Mouse (Mus musculus) embryonic facial prominence, embryonic 12.5 days (tissue): Measurements from ENCODE around the gene Gfi1. TPM values are rescaled to one million over a fixed set of nuclear protein-coding genes. Genes with fewer than 3 reads are reported as not detected.

Source experiments
- ATAC-seq: fragments of 200-750 bp; cut with Nextera tagmentation; 2 replicates; pipeline ENCODE4 v1.8.0; 2017; ENCODE audit not compliant: insufficient number of reproducible peaks, insufficient read depth, low FRiP score, low TSS enrichment
- H3K27ac ChIP-seq: fragments of 300-500 bp; sonication (generic); 2 replicates; pipeline ENCODE4 v1.5.1; 2016; ENCODE audit warnings: mild to moderate bottlenecking
- H3K27me3 ChIP-seq: fragments of 300-500 bp; sonication (generic); 2 replicates; pipeline ENCODE4 v1.6.1; 2016; ENCODE audit warnings: mild to moderate bottlenecking, moderate library complexity
- H3K36me3 ChIP-seq: fragments of 300-500 bp; sonication (generic); 2 replicates; pipeline ENCODE4 v1.6.1; 2016; ENCODE audit warnings: mild to moderate bottlenecking
- H3K4me1 ChIP-seq: fragments of 300-500 bp; sonication (generic); 2 replicates; pipeline ENCODE4 v1.6.1; 2016
- H3K4me2 ChIP-seq: fragments of 300-500 bp; sonication (generic); replicated peaks from 2 replicates; pipeline ENCODE4 v1.6.1; 2016; ENCODE audit warnings: mild to moderate bottlenecking, moderate library complexity
- H3K4me3 ChIP-seq: fragments of 300-500 bp; sonication (generic); 2 replicates; pipeline ENCODE4 v1.5.1; 2016; ENCODE audit warnings: mild to moderate bottlenecking
- H3K9ac ChIP-seq: fragments of 300-500 bp; sonication (generic); 2 replicates; pipeline ENCODE4 v1.6.1; 2016; ENCODE audit warnings: mild to moderate bottlenecking, moderate library complexity
- H3K9me3 ChIP-seq: fragments of 300-500 bp; sonication (generic); 2 replicates; pipeline ENCODE4 v1.6.1; 2016; ENCODE audit warnings: mild to moderate bottlenecking, moderate library complexity
- WGBS: fragments of 180-500 bp; shearing (Covaris S2); methylation state at CpG from one replicate; pipeline ENCODE4 v1.1.7; 2016; 5-methylcytosine and 5-hydroxymethylcytosine counted together
- polyA plus RNA-seq: library from polyadenylated mRNA; unstranded; fragments of >200 nt; fragmentation: Nextera tagmentation; extraction: Ambion mirVana; gene quantifications from 2 replicates; pipeline ENCODE4 v1.2.1, GENCODE M21; 2016

Gene Gfi1
- polyA plus RNA-seq, 1 experiment from 2014 or later, result 0.08 TPM

- WGBS, result under 1% methylated on average over 58 of the region's 58 CpGs
- Histone ChIP-seq H3K4me2 (peak overlapping the region; percentile 62), H3K9me3 (no peaks in the 10 kb centered on the region), H3K4me3 (peak overlapping the region; percentile 35), H3K4me1 (peaks cover 40% of the 10 kb centered on the region), H3K27me3 (peaks cover 94% of the 10 kb centered on the region), H3K36me3 (no peaks in the 10 kb centered on the region), H3K27ac (no peak overlapping the region), H3K9ac (peak overlapping the region; percentile 21)
- ATAC-seq, result no peak
Observed at GRCm38 (mm10) chr5:107720991-107721637, 4.7 kb downstream of the Gfi1 start.

DNA sequence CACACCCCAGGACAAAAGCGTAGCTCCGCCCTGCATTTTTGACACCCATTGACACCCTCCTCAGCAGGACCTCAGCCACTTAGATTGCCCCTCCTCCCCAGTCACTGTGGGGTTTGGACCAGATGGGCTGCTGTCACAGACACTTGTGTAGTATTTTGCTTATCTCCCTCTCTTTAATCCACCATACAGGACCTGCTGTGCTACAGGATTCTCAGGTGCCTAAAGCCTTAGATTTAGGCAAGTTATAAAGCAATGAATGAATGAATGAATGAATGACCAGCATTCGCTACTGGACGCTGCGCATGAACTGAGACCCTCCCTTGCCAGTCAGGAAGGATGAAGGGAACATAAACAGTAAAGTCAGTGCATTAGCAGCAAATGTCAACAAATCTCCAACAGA lies 5.3 kb downstream of the Gfi1 start:
- H3K4me3 ChIP-seq, result peak overlapping the region; percentile 35; the same call in 1 of the 2 replicates
- no peak overlapping the region for H3K4me2 ChIP-seq
- peaks cover 34% of the 10 kb centered on the region for H3K4me1 ChIP-seq
- WGBS, result 3% methylated on average over 5 of the region's 5 CpGs
- H3K27ac ChIP-seq, result no peak overlapping the region
- no peak for ATAC-seq
- H3K9me3 ChIP-seq, result no peaks in the 10 kb centered on the region
- H3K9ac ChIP-seq, result no peak overlapping the region
- peaks cover 88% of the 10 kb centered on the region for H3K27me3 ChIP-seq
- no peaks in the 10 kb centered on the region for H3K36me3 ChIP-seq

GRCm38 (mm10) chr5:107719786-107720185 lies 6.0 kb downstream of the Gfi1 start:
- no peak for ATAC-seq
- no peak overlapping the region for H3K9ac ChIP-seq
- H3K4me2 ChIP-seq, result no peak overlapping the region
- no peak overlapping the region for H3K27ac ChIP-seq
- no peaks in the 10 kb centered on the region for H3K36me3 ChIP-seq
- H3K9me3 ChIP-seq, result no peaks in the 10 kb centered on the region
- peaks cover 27% of the 10 kb centered on the region for H3K4me1 ChIP-seq
- H3K27me3 ChIP-seq, result peaks cover 84% of the 10 kb centered on the region
- 21% methylated on average over 1 of the region's 1 CpGs for WGBS
- H3K4me3 ChIP-seq, result no peak overlapping the region

DNA sequence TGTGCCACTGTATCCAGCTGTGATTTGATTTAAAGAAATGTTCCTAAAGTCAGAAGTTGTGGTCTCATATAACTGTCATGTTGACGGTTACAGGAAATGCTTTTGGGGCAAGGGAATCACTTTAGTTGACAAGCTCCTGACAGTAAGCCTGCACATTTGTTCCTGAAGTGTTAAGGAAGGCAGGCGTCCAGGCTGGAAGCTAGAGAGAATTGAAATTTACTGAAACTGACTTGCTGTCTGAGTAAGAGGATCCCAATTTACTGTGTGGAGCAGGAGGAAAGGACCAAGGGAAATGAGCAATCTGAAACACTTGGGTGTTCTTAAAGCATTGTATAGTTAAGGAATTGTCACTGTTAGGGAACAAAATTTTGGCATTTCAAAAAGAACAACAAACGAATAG lies 6.6 kb downstream of the Gfi1 start:
- Histone ChIP-seq H3K4me1 (peaks cover 23% of the 10 kb centered on the region), H3K9ac (no peak overlapping the region), H3K36me3 (no peaks in the 10 kb centered on the region), H3K9me3 (no peaks in the 10 kb centered on the region), H3K27ac (no peak overlapping the region), H3K4me2 (no peak overlapping the region), H3K27me3 (peaks cover 79% of the 10 kb centered on the region), H3K4me3 (no peak overlapping the region)
- ATAC-seq, result no peak
- 15% methylated on average over 3 of the region's 3 CpGs for WGBS

- WGBS, result 13% methylated on average over 11 of the region's 11 CpGs
- no peaks in the 10 kb centered on the region for H3K9me3 ChIP-seq
- H3K27me3 ChIP-seq, result peaks cover 72% of the 10 kb centered on the region
- no peak overlapping the region for H3K4me3 ChIP-seq
- no peak overlapping the region for H3K9ac ChIP-seq
- no peak for ATAC-seq
- H3K27ac ChIP-seq, result no peak overlapping the region
- peaks cover 11% of the 10 kb centered on the region for H3K4me1 ChIP-seq
- no peak overlapping the region for H3K4me2 ChIP-seq
- no peaks in the 10 kb centered on the region for H3K36me3 ChIP-seq
Observed at GRCm38 (mm10) chr5:107717871-107718361, 7.9 kb downstream of the Gfi1 start.

GRCm38 (mm10) chr5:107711689-107712088 lies 14.1 kb downstream of the Gfi1 start:
- H3K27ac ChIP-seq, result no peak overlapping the region
- H3K9ac ChIP-seq, result no peak overlapping the region
- no peaks in the 10 kb centered on the region for H3K9me3 ChIP-seq
- H3K27me3 ChIP-seq, result peaks cover 23% of the 10 kb centered on the region
- no peaks in the 10 kb centered on the region for H3K36me3 ChIP-seq
- 77% methylated on average over 2 of the region's 2 CpGs for WGBS
- H3K4me1 ChIP-seq, result no peaks in the 10 kb centered on the region
- ATAC-seq, result no peak
- no peak overlapping the region for H3K4me2 ChIP-seq
- no peak overlapping the region for H3K4me3 ChIP-seq

DNA sequence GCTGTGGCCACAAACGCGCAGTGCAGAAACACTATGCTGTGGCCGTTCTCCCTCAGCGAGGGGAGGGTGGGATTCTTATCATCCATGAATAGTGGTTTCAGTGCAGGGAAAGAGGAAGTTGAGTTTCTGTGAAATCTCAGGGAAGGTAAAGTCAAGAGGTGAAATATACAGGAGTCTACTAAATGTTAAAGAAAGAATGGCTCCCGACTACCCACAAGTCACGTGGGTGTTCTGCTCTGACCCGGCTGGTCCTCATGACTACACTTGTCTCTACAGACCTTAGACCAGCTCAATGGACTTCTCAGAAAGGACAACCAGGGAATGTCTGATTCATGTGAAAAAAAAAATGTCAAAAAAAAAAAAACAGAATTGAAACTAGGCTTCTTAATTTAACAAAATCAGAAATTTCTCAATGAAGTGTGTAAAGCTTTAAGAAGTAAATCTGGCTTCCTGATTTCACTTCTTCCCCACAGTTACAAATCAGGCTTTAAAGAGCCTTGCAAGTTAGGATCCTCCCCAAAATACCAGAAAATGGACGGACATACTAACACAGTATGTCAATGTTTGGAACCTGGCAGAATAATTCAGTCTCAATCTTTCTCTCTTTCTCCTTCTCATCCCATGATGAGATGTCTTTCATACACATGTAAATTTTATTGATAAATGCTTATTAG lies 17.6 kb downstream of the Gfi1 start:
- 88% methylated on average over 8 of the region's 8 CpGs for WGBS
- Histone ChIP-seq H3K9ac (no peak overlapping the region), H3K9me3 (no peaks in the 10 kb centered on the region), H3K4me1 (no peaks in the 10 kb centered on the region), H3K27ac (no peak overlapping the region), H3K4me2 (no peak overlapping the region), H3K36me3 (no peaks in the 10 kb centered on the region), H3K27me3 (0 out of 2 replicates have a peak, but pooled peaks cover 10% of the 10 kb centered on the region), H3K4me3 (no peak overlapping the region)
- no peak for ATAC-seq

- H3K36me3 ChIP-seq, result no peaks in the 10 kb centered on the region
- no peak overlapping the region for H3K27ac ChIP-seq
- H3K9me3 ChIP-seq, result no peaks in the 10 kb centered on the region
- no peak overlapping the region for H3K4me3 ChIP-seq
- no peak for ATAC-seq
- H3K4me2 ChIP-seq, result no peak overlapping the region
- 0 out of 2 replicates have a peak, but pooled peaks cover 2% of the 10 kb centered on the region for H3K27me3 ChIP-seq
- H3K4me1 ChIP-seq, result no peaks in the 10 kb centered on the region
- no peak overlapping the region for H3K9ac ChIP-seq
- WGBS, result 76% methylated on average over 1 of the region's 1 CpGs
Observed at GRCm38 (mm10) chr5:107706262-107706661, 19.6 kb downstream of the Gfi1 start.

GRCm38 (mm10) chr5:107705756-107706155 lies 20.1 kb downstream of the Gfi1 start:
- Histone ChIP-seq H3K9me3 (no peaks in the 10 kb centered on the region), H3K9ac (no peak overlapping the region), H3K27me3 (no peaks in the 10 kb centered on the region), H3K36me3 (no peaks in the 10 kb centered on the region), H3K27ac (no peak overlapping the region), H3K4me1 (no peaks in the 10 kb centered on the region), H3K4me3 (no peak overlapping the region), H3K4me2 (no peak overlapping the region)
- 90% methylated on average over 4 of the region's 4 CpGs for WGBS
- ATAC-seq, result no peak

GRCm38 (mm10) chr5:107703207-107703763 lies 22.6 kb downstream of the Gfi1 start:
- no peak for ATAC-seq
- 85% methylated on average over 6 of the region's 6 CpGs for WGBS

GRCm38 (mm10) chr5:107701658-107702057 lies 24.2 kb downstream of the Gfi1 start:
- Histone ChIP-seq H3K4me3 (no peak overlapping the region), H3K4me1 (no peaks in the 10 kb centered on the region), H3K4me2 (no peak overlapping the region), H3K27ac (no peak overlapping the region), H3K36me3 (no peaks in the 10 kb centered on the region), H3K27me3 (no peaks in the 10 kb centered on the region), H3K9ac (no peak overlapping the region), H3K9me3 (no peaks in the 10 kb centered on the region)
- 84% methylated on average over 9 of the region's 9 CpGs for WGBS
- ATAC-seq, result no peak

More at GRCm38 (mm10) chr5:107703207-107703763, 22.6 kb downstream of the Gfi1 start:
- no peak overlapping the region for H3K27ac ChIP-seq
- no peaks in the 10 kb centered on the region for H3K36me3 ChIP-seq
- no peak overlapping the region for H3K4me3 ChIP-seq
- no peaks in the 10 kb centered on the region for H3K9me3 ChIP-seq
- no peaks in the 10 kb centered on the region for H3K27me3 ChIP-seq
- H3K4me2 ChIP-seq, result no peak overlapping the region
- H3K9ac ChIP-seq, result no peak overlapping the region
- no peaks in the 10 kb centered on the region for H3K4me1 ChIP-seq

- H3K27me3 ChIP-seq, result no peaks in the 10 kb centered on the region
- H3K9ac ChIP-seq, result no peak overlapping the region
- 91% methylated on average over 10 of the region's 10 CpGs for WGBS
- no peaks in the 10 kb centered on the region for H3K9me3 ChIP-seq
- no peaks in the 10 kb centered on the region for H3K36me3 ChIP-seq
- no peak overlapping the region for H3K4me3 ChIP-seq
- ATAC-seq, result no peak
- no peak overlapping the region for H3K27ac ChIP-seq
- H3K4me1 ChIP-seq, result no peaks in the 10 kb centered on the region
- H3K4me2 ChIP-seq, result no peak overlapping the region
Observed at GRCm38 (mm10) chr5:107700873-107701272, 25.0 kb downstream of the Gfi1 start.
